ENCODE assay signal across 18 mouse cellular contexts in the genomic region with DNA sequence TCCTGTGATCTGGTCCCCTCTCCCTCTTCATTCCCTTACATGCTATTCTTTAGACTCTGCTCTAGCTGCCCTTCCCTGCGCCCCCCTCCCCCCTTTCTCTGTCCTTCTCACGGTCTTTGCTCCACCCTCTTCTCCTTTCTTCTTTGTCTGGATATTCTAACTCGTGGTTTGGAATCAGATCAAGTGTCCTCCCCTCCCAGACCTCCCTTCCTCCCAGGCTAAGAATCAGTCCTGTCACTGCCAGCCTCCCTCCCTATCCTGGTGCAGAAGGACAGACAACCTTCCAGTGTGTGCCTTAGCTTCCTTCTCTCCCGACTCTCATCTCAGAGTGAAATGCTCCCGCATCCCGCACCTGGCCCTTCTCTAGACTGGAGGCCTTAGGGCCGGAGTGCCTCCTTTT. TPM values are rescaled to one million over a fixed set of nuclear protein-coding genes. Genes with fewer than 3 reads are reported as not detected.
DNase-seq lines count a peak whose midpoint lies in the region; ATAC-seq and TF ChIP-seq lines count a peak whose summit lies in the region.
"Had no signal": no experiment of that assay in that cellular context is flagged by ENCODE, and none has a peak within 500 bp of the region (broad histone marks: within the 10 kb centered on the region; RNA-seq: fewer than 3 reads in every experiment).

No protein-coding gene starts in this region.

- no peaks in the 10 kb centered on the region for H3K9me3 ChIP-seq in lung, postnatal 0 days (ENCODE audit: low read length)
- H3K9me3 ChIP-seq: forebrain, embryonic 15.5 days; liver, embryonic 12.5 days; midbrain, embryonic 15.5 days had no signal

- H3K9ac ChIP-seq in lung, postnatal 0 days (replicated peaks; ENCODE audit: low read depth): no peak overlapping the region
- H3K9ac ChIP-seq: forebrain, embryonic 15.5 days; hindbrain, embryonic 14.5 days; liver, embryonic 12.5 days; lung, embryonic 14.5 days; midbrain, embryonic 15.5 days had no signal

- no peaks in the 10 kb centered on the region for H3K36me3 ChIP-seq in testis, adult 2 months (ENCODE audit: control insufficient read depth, insufficient read depth, low read length)
- H3K36me3 ChIP-seq in lung, postnatal 0 days (ENCODE audit: insufficient read depth, low read length): no peaks in the 10 kb centered on the region
- H3K36me3 ChIP-seq: forebrain, embryonic 15.5 days; liver, embryonic 12.5 days; midbrain, embryonic 15.5 days had no signal

- 65% methylated on average over 7 of the region's 7 CpGs for WGBS in lung, postnatal 0 days

- H3K4me3 ChIP-seq in testis, adult 2 months (ENCODE audit: control insufficient read depth, low read depth, low read length): no peak overlapping the region
- no peak overlapping the region for H3K4me3 ChIP-seq in lung, postnatal 0 days (ENCODE audit: low read depth, low read length)
- H3K4me3 ChIP-seq: forebrain, embryonic 15.5 days; liver, embryonic 12.5 days; midbrain, embryonic 15.5 days had no signal

- ATAC-seq in common myeloid progenitor, adult 5-6 weeks (replicated peaks; ENCODE audit: low read depth, poor library complexity, severe bottlenecking): 0 out of 2 replicates have a peak, but pooled peaks have one; percentile 7
- no peak for ATAC-seq in lung, postnatal 0 days
- ATAC-seq: forebrain, embryonic 15.5 days; liver, embryonic 12.5 days; midbrain, embryonic 15.5 days had no signal

- TF ChIP-seq EP300 in lung, postnatal 0 days (IDR thresholded peaks at IDR 0.05): no peak

- peaks cover 2% of the 10 kb centered on the region; the same call in 1 of the 2 replicates for H3K4me1 ChIP-seq in testis, adult 2 months (ENCODE audit: control insufficient read depth, insufficient read depth, low read length)
- peaks cover 8% of the 10 kb centered on the region; the same call in 1 of the 2 replicates for H3K4me1 ChIP-seq in lung, postnatal 0 days (ENCODE audit: insufficient read depth, low read depth, low read length)

- peak; percentile 32 to 45 for DNase-seq in kidney, postnatal 25 days
- DNase-seq in kidney, adult 11 months: no peak
- no peak for DNase-seq in testis, postnatal 10 days (ENCODE audit: low spot score)
- no peak for DNase-seq in lung, postnatal 0 days (ENCODE audit: low spot score)
- no peak for DNase-seq in adrenal gland, adult (ENCODE audit: inconsistent age in 2 of 2, low spot score in 1 of 2)
- DNase-seq: adrenal gland, postnatal 36 days; cerebellum, adult 9-10 months; embryo, embryonic 11 days; heart, postnatal 14 days; layer of hippocampus, postnatal 36 days; lung, embryonic 14.5 days had no signal

- H3K27ac ChIP-seq in testis, adult 2 months (ENCODE audit: control insufficient read depth, insufficient read depth, low read depth, low read length): peak overlapping the region; percentile 51
- H3K27ac ChIP-seq in lung, postnatal 0 days (ENCODE audit: low read length): no peak overlapping the region
- H3K27ac ChIP-seq: forebrain, embryonic 15.5 days; hindbrain, embryonic 14.5 days; liver, embryonic 12.5 days; midbrain, embryonic 15.5 days had no signal

- peak; percentile 55; the same call in 1 of the 2 replicates for TF ChIP-seq POLR2A in testis, adult 2 months (IDR thresholded peaks at IDR 0.05; ENCODE audit: control insufficient read depth, low read depth, low read length)

- TF ChIP-seq CTCF in testis, adult 2 months (IDR thresholded peaks at IDR 0.05; ENCODE audit: control insufficient read depth, insufficient read depth, insufficient replicate concordance, low read depth, low read length): no peak
- no peak for TF ChIP-seq CTCF in lung, postnatal 0 days (IDR thresholded peaks at IDR 0.05)

- no peaks in the 10 kb centered on the region for H3K27me3 ChIP-seq in testis, adult 2 months (ENCODE audit: control insufficient read depth, insufficient read depth, low read length)
- H3K27me3 ChIP-seq in lung, postnatal 0 days (replicated peaks; ENCODE audit: insufficient read depth, low read length): no peaks in the 10 kb centered on the region
- H3K27me3 ChIP-seq: forebrain, embryonic 15.5 days; liver, embryonic 12.5 days had no signal

- no peak overlapping the region for H3K4me2 ChIP-seq in lung, postnatal 0 days (replicated peaks; ENCODE audit: low read depth, low read length)
- H3K4me2 ChIP-seq: forebrain, embryonic 15.5 days; heart, embryonic 11.5 days; hindbrain, embryonic 14.5 days; liver, embryonic 12.5 days; lung, embryonic 14.5 days; midbrain, embryonic 15.5 days had no signal

RNA-seq across cellular contexts. Expression of gene Map7, which starts 27.8 kb away (rescaled TPM):
- polyA plus RNA-seq in testis, adult 2 months (2012; rRNA removed): 82.2 and 92.8 TPM in 2 replicates
- 47.9 and 49.1 TPM in 2 replicates for total RNA-seq in common myeloid progenitor, adult 5-6 weeks (2017)
- polyA plus RNA-seq in lung, postnatal 0 days (2015; fragmentation: Nextera tagmentation; extraction: Ambion mirVana): 12.9 and 14.4 TPM in 2 replicates

Comparison
In these comparisons a context has a peak if more than half of its experiments do, and no peak if none do; other contexts are left out.
1. DNase-seq: peak in kidney, postnatal 25 days (2 of 2); none in kidney, adult 11 months (single experiment), testis, postnatal 10 days (single experiment), lung, postnatal 0 days (single experiment) and adrenal gland, adult (0 of 2).